Mouse (Mus musculus) intestine, embryonic 16.5 days (tissue): ENCODE measurements around the gene Tuba4a. TPM values are rescaled to one million over a fixed set of nuclear protein-coding genes. Genes with fewer than 3 reads are reported as not detected.

Source experiments
- ATAC-seq: fragments of 200-750 bp; cut with Nextera tagmentation; 2 replicates; pipeline ENCODE4 v1.8.0; 2017; ENCODE audit warnings: moderate TSS enrichment, moderate library complexity
- H3K27ac ChIP-seq: fragments of 300-500 bp; sonication (generic); 2 replicates; pipeline ENCODE4 v1.5.1; 2014; ENCODE audit warnings: mild to moderate bottlenecking, low read length
- H3K27me3 ChIP-seq: fragments of 300-500 bp; sonication (generic); replicated peaks from 2 replicates; pipeline ENCODE4 v1.6.1; 2014; ENCODE audit warnings: low read length, control low read depth, mixed read lengths; ENCODE audit not compliant: control insufficient read depth, insufficient read depth
- H3K36me3 ChIP-seq: fragments of 300-500 bp; sonication (generic); 2 replicates; pipeline ENCODE4 v1.6.1; 2014; ENCODE audit warnings: low read length, control low read depth; ENCODE audit not compliant: control insufficient read depth, insufficient read depth
- H3K4me1 ChIP-seq: fragments of 300-500 bp; sonication (generic); 2 replicates; pipeline ENCODE4 v1.6.1; 2014; ENCODE audit warnings: low read length, control low read depth, mixed read lengths; ENCODE audit not compliant: control insufficient read depth, insufficient read depth
- H3K4me2 ChIP-seq: fragments of 300-500 bp; sonication (generic); 2 replicates; pipeline ENCODE4 v1.6.1; 2014; ENCODE audit warnings: low read depth, low read length, control low read depth
- H3K4me3 ChIP-seq: fragments of 300-500 bp; sonication (generic); 2 replicates; pipeline ENCODE4 v1.5.1; 2014; ENCODE audit warnings: mild to moderate bottlenecking, low read length
- H3K9ac ChIP-seq: fragments of 300-500 bp; sonication (generic); 2 replicates; pipeline ENCODE4 v1.6.1; 2014; ENCODE audit warnings: low read depth, low read length
- H3K9me3 ChIP-seq: fragments of 300-500 bp; sonication (generic); 2 replicates; pipeline ENCODE4 v1.6.1; 2016; ENCODE audit warnings: low read length, control low read depth; ENCODE audit not compliant: control insufficient read depth
- WGBS: fragments of 180-500 bp; shearing (Covaris S2); extraction: QIAGEN DNeasy Blood & Tissue Kit; methylation state at CpG from one replicate; pipeline ENCODE4 v1.1.7; 2014; 5-methylcytosine and 5-hydroxymethylcytosine counted together
- microRNA-seq: library from miRNA; unstranded; fragments of <30 nt; microRNA quantifications from one replicate; pipeline ENCODE4, GENCODE M21; 2016
- polyA plus RNA-seq: library from polyadenylated mRNA; unstranded; fragments of >200 nt; fragmentation: Nextera tagmentation; extraction: Ambion mirVana; gene quantifications from 2 replicates; pipeline ENCODE4 v1.2.1, GENCODE M21; 2015

Tuba4a gene
- polyA plus RNA-seq, 1 experiment from 2014 or later, result 151 TPM

- H3K27ac ChIP-seq, result no peak overlapping the region
- H3K4me2 ChIP-seq, result no peak overlapping the region
- peaks cover 21% of the 10 kb centered on the region for H3K4me1 ChIP-seq
- H3K4me3 ChIP-seq, result no peak overlapping the region
- H3K9me3 ChIP-seq, result 0 out of 2 replicates have a peak, but pooled peaks cover 3% of the 10 kb centered on the region
- WGBS, result 82% methylated on average over 4 of the region's 4 CpGs
- peaks cover 35% of the 10 kb centered on the region for H3K36me3 ChIP-seq
- ATAC-seq, result no peak
- no peaks in the 10 kb centered on the region for H3K27me3 ChIP-seq
- H3K9ac ChIP-seq, result no peak overlapping the region
These were observed 38.2 kb downstream of the Tuba4a start for GRCm38 (mm10) chr1:75181377-75181870.

- ATAC-seq, result peak; percentile 60
- 0 out of 2 replicates have a peak, but pooled peaks cover 3% of the 10 kb centered on the region for H3K9me3 ChIP-seq
- H3K4me1 ChIP-seq, result peaks cover 21% of the 10 kb centered on the region
- H3K9ac ChIP-seq, result 0 out of 2 replicates have a peak overlapping the region, but pooled peaks have one; percentile 75
- peak overlapping the region; percentile 95 for H3K4me2 ChIP-seq
- H3K27me3 ChIP-seq, result no peaks in the 10 kb centered on the region
- H3K27ac ChIP-seq, result peak overlapping the region; percentile 63
- 28% methylated on average over 7 of the region's 7 CpGs for WGBS
- H3K36me3 ChIP-seq, result peaks cover 28% of the 10 kb centered on the region
- peak overlapping the region; percentile 63 for H3K4me3 ChIP-seq
These were observed 38.9 kb downstream of the Tuba4a start for GRCm38 (mm10) chr1:75180741-75181140.

- ATAC-seq, result peak; percentile 94
- Histone ChIP-seq H3K36me3 (peaks cover 23% of the 10 kb centered on the region), H3K4me1 (peaks cover 21% of the 10 kb centered on the region), H3K9me3 (0 out of 2 replicates have a peak, but pooled peaks cover 3% of the 10 kb centered on the region), H3K27me3 (no peaks in the 10 kb centered on the region), H3K9ac (peak within 1 kb of the TSS; percentile 75), H3K4me2 (peak within 1 kb of the TSS; percentile 95), H3K4me3 (peak within 1 kb of the TSS; percentile 63), H3K27ac (peak within 1 kb of the TSS; percentile 63)
- WGBS, result 0% methylated on average over 31 of the region's 31 CpGs
These were observed 39.5 kb downstream of the Tuba4a start, which contains the start of gene Abcb6 for GRCm38 (mm10) chr1:75180105-75180590. Abcb6 (minus strand) TSS chr1:75180392.

- WGBS, result 6% methylated on average over 23 of the region's 23 CpGs
- Histone ChIP-seq H3K36me3 (peaks cover 18% of the 10 kb centered on the region), H3K4me1 (peaks cover 21% of the 10 kb centered on the region), H3K27ac (peak overlapping the region; percentile 39; the same call in 1 of the 2 replicates), H3K9ac (peak overlapping the region; percentile 75), H3K9me3 (0 out of 2 replicates have a peak, but pooled peaks cover 3% of the 10 kb centered on the region), H3K27me3 (no peaks in the 10 kb centered on the region), H3K4me2 (peak overlapping the region; percentile 95), H3K4me3 (peak overlapping the region; percentile 63)
- ATAC-seq, result peak; percentile 42
These were observed 40.1 kb downstream of the Tuba4a start for GRCm38 (mm10) chr1:75179334-75180104.

- ATAC-seq, result peak; percentile 99
- H3K27ac ChIP-seq, result peak within 1 kb of the TSS; percentile 93
These were observed 50.9 kb downstream of the Tuba4a start, which contains the start of gene Zfand2b for GRCm38 (mm10) chr1:75168472-75169464. Zfand2b (plus strand) TSS chr1:75168646.

GRCm38 (mm10) chr1:75168093-75168471 is 51.6 kb downstream of the Tuba4a start:
- ATAC-seq, result peak; percentile 31
- H3K36me3 ChIP-seq, result peaks cover 7% of the 10 kb centered on the region
- H3K4me1 ChIP-seq, result peaks cover 13% of the 10 kb centered on the region
- peak overlapping the region; percentile 17 for H3K27ac ChIP-seq
- peak overlapping the region; percentile 90 for H3K9ac ChIP-seq
- H3K9me3 ChIP-seq, result no peaks in the 10 kb centered on the region
- H3K4me2 ChIP-seq, result peak overlapping the region; percentile 89
- H3K4me3 ChIP-seq, result peak overlapping the region; percentile 88
- WGBS, result 7% methylated on average over 7 of the region's 7 CpGs
- no peaks in the 10 kb centered on the region for H3K27me3 ChIP-seq

More at GRCm38 (mm10) chr1:75168472-75169464, 50.9 kb downstream of the Tuba4a start, which contains the start of gene Zfand2b:
- Histone ChIP-seq H3K9me3 (no peaks in the 10 kb centered on the region), H3K27me3 (no peaks in the 10 kb centered on the region), H3K9ac (peak within 1 kb of the TSS; percentile 90), H3K4me2 (peak within 1 kb of the TSS; percentile 89), H3K36me3 (peaks cover 7% of the 10 kb centered on the region), H3K4me1 (peaks cover 13% of the 10 kb centered on the region), H3K4me3 (peak within 1 kb of the TSS; percentile 88)
- WGBS, result 2% methylated on average over 59 of the region's 59 CpGs

Small RNA genes within 50 kb of the gene (microRNA-seq; reads per million reads assigned to microRNA genes)
- not detected for gene Gm27943

Other genes with a start within 250 kb of the Tuba4a start
- gene Nhej1, start 94.7 kb downstream of the Tuba4a start, polyA plus RNA-seq, result 9.4 and 10.2 TPM in 2 replicates
- gene Slc23a3, start 86.0 kb downstream of the Tuba4a start, polyA plus RNA-seq, result 1.2 and 1.5 TPM in 2 replicates
- 49.1 and 52.5 TPM in 2 replicates for gene Cnppd1, start 77.2 kb downstream of the Tuba4a start, polyA plus RNA-seq
- 44.7 and 50.8 TPM in 2 replicates for gene Retreg2, start 77.1 kb downstream of the Tuba4a start, polyA plus RNA-seq
- gene Zfand2b, start 51.2 kb downstream of the Tuba4a start, polyA plus RNA-seq, result 53.2 and 54.6 TPM in 2 replicates
- gene Abcb6, start 39.5 kb downstream of the Tuba4a start, polyA plus RNA-seq, result 21.5 and 27.8 TPM in 2 replicates
- gene Ankzf1, start 27.7 kb downstream of the Tuba4a start, polyA plus RNA-seq, result 25.4 and 26.5 TPM in 2 replicates
- gene Atg9a, start 27.7 kb downstream of the Tuba4a start, polyA plus RNA-seq, result 28.3 and 31.7 TPM in 2 replicates
- gene Glb1l, start 9.1 kb downstream of the Tuba4a start, polyA plus RNA-seq, result 9.2 and 10.1 TPM in 2 replicates
- gene Stk16, start 9.0 kb downstream of the Tuba4a start, polyA plus RNA-seq, result 108 and 120 TPM in 2 replicates
- gene A630095N17Rik, start 12.2 kb upstream of the Tuba4a start, polyA plus RNA-seq, result not detected in 2 replicates
- 20.9 and 24.3 TPM in 2 replicates for gene Dnajb2, start 16.5 kb upstream of the Tuba4a start, polyA plus RNA-seq
- gene Ptprn, start 44.6 kb upstream of the Tuba4a start, polyA plus RNA-seq, result 2.9 and 3.0 TPM in 2 replicates
- 9.2 and 9.9 TPM in 2 replicates for gene Resp18, start 58.5 kb upstream of the Tuba4a start, polyA plus RNA-seq
- 159 and 160 TPM in 2 replicates for gene Dnpep, start 98.1 kb upstream of the Tuba4a start, polyA plus RNA-seq
- 149 and 159 TPM in 2 replicates for gene Des, start 140.5 kb upstream of the Tuba4a start, polyA plus RNA-seq
- gene Speg, start 155.4 kb upstream of the Tuba4a start, polyA plus RNA-seq, result 33.5 and 35.2 TPM in 2 replicates
- 134 and 137 TPM in 2 replicates for gene Gmppa, start 216.1 kb upstream of the Tuba4a start, polyA plus RNA-seq
- gene Asic4, start 230.6 kb upstream of the Tuba4a start, polyA plus RNA-seq, result 2.0 and 2.4 TPM in 2 replicates